Mouse (Mus musculus): Measurements from ENCODE around the gene Fcer1g.

Fcer1g gene

GRCm38 (mm10) chr1:171220871-171221270, 13.3 kb downstream of the Fcer1g start:
- WGBS: 2% methylated on average over 10 of the region's 10 CpGs

- 89% methylated on average over 18 of the region's 18 CpGs for WGBS
Measured at GRCm38 (mm10) chr1:171216241-171216955, 17.8 kb downstream of the Fcer1g start.

GRCm38 (mm10) chr1:171213801-171214496, 20.2 kb downstream of the Fcer1g start, which contains the start of gene Nr1i3:
TSS of gene Nr1i3 (plus strand) at chr1:171213970.
- WGBS: 77% methylated on average over 10 of the region's 10 CpGs

GRCm38 (mm10) chr1:171212854-171213253, 21.3 kb downstream of the Fcer1g start:
- 66% methylated on average over 3 of the region's 3 CpGs for WGBS

- WGBS: 30% methylated on average over 4 of the region's 4 CpGs
Measured at GRCm38 (mm10) chr1:171209409-171209808, 24.8 kb downstream of the Fcer1g start.

- 66% methylated on average over 6 of the region's 6 CpGs for WGBS
Measured at GRCm38 (mm10) chr1:171205704-171206493, 28.3 kb downstream of the Fcer1g start.

- WGBS: 66% methylated on average over 7 of the region's 7 CpGs
Measured at GRCm38 (mm10) chr1:171204249-171204644, 29.9 kb downstream of the Fcer1g start.

- WGBS: 60% methylated on average over 11 of the region's 11 CpGs
Measured at GRCm38 (mm10) chr1:171203471-171204248, 30.5 kb downstream of the Fcer1g start.

GRCm38 (mm10) chr1:171200769-171201168, 33.4 kb downstream of the Fcer1g start:
- 93% methylated on average over 1 of the region's 1 CpGs for WGBS

GRCm38 (mm10) chr1:171199532-171199931, 34.6 kb downstream of the Fcer1g start:
- 73% methylated on average over 1 of the region's 1 CpGs for WGBS

GRCm38 (mm10) chr1:171195887-171196397, 38.2 kb downstream of the Fcer1g start, which contains the start of gene Pcp4l1:
TSS of gene Pcp4l1 (minus strand) at chr1:171196268.
- WGBS: under 1% methylated on average over 33 of the region's 33 CpGs

GRCm38 (mm10) chr1:171195046-171195822, 38.9 kb downstream of the Fcer1g start:
- 25% methylated on average over 20 of the region's 20 CpGs for WGBS

- WGBS: 63% methylated on average over 11 of the region's 11 CpGs
Measured at GRCm38 (mm10) chr1:171193911-171194830, 40.0 kb downstream of the Fcer1g start.

GRCm38 (mm10) chr1:171193093-171193840, 40.9 kb downstream of the Fcer1g start:
- 9% methylated on average over 18 of the region's 18 CpGs for WGBS

- WGBS: 61% methylated on average over 10 of the region's 10 CpGs
Measured at GRCm38 (mm10) chr1:171192283-171192682, 41.9 kb downstream of the Fcer1g start.

GRCm38 (mm10) chr1:171190832-171191231, 43.3 kb downstream of the Fcer1g start:
- WGBS: 96% methylated on average over 9 of the region's 9 CpGs

GRCm38 (mm10) chr1:171189476-171190114, 44.6 kb downstream of the Fcer1g start:
- WGBS: 61% methylated on average over 14 of the region's 14 CpGs

- 25% methylated on average over 8 of the region's 8 CpGs for WGBS
Measured at GRCm38 (mm10) chr1:171189046-171189445, 45.1 kb downstream of the Fcer1g start.
